Mouse (Mus musculus) embryonic fibroblast, embryonic 13.5 days (primary cell): ENCODE data around the gene Hdgfl2.

ENCODE experiments used
- CTCF ChIP-seq: IDR thresholded peaks from 2 replicates; pipeline ENCODE4 v1.5.1; 2011; ENCODE audit warnings: mild to moderate bottlenecking, control low read depth, low read length, moderate library complexity, borderline replicate concordance; ENCODE audit not compliant: insufficient read depth
- POLR2A ChIP-seq: IDR thresholded peaks from 2 replicates; pipeline ENCODE4 v1.6.1; 2011; ENCODE audit warnings: low read depth, mild to moderate bottlenecking, control low read depth, low read length, moderate library complexity

- no peak for TF ChIP-seq CTCF
- TF ChIP-seq POLR2A, result no peak
These were observed 62.5 kb downstream of the Hdgfl2 start for GRCm38 (mm10) chr17:56141702-56142605.
